Mouse (Mus musculus): ENCODE measurements around the gene Tshz3. TPM values are rescaled to one million over a fixed set of nuclear protein-coding genes. Genes with fewer than 3 reads are reported as not detected.

Gene Tshz3
- not detected in 4 replicates for total RNA-seq (2023)

DNA sequence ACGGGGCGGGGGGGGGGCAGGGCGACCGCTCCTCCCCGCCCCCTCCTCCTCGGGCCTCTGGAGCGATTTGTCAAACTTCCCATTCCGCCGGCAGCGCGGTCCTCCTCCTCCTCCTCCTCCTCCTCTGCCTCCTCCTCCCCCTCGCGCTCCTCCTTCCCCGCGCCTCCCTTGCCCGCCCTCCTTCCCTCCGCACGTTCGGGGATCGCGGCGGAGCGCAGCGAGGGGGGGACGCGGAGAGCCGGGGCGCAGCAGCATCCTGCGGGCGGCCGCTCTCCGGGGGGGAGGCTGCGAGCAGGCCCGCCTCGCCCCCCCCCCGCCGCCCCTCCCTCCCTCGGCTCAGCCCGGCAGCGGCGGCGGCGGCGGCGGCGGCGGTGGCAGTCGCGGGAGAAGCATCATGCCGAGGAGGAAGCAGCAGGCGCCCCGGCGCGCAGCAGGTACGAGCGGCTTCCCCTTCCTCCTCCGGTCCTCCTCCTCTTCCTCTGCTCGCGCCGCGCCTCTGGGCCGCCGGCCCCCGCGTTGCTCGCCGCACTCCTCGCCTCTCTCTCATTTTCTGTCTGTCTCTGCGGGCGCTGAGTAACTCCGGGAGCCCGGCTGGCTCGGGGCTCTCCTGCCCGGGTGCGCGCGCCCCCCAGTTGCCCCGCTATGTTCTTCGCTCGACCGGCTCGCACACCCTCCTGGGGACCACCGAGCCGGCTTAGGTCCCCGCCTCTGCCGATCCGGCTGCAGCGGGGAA lies at the start of gene Tshz3:
TSS of gene Tshz3 (plus strand) at position 263 of the 733 bp plus-strand sequence.

